Mouse (Mus musculus) urinary bladder, postnatal 4 days (tissue): ENCODE data around the gene Gm3625.

Source experiments
- DNase-seq, 2 experiments: peaks; one replicate each; pipeline ENCODE4 v3.0.0; 2021 to 2022; ENCODE audit warnings: low spot score in 2 of 2

Gm3625 gene

DNA sequence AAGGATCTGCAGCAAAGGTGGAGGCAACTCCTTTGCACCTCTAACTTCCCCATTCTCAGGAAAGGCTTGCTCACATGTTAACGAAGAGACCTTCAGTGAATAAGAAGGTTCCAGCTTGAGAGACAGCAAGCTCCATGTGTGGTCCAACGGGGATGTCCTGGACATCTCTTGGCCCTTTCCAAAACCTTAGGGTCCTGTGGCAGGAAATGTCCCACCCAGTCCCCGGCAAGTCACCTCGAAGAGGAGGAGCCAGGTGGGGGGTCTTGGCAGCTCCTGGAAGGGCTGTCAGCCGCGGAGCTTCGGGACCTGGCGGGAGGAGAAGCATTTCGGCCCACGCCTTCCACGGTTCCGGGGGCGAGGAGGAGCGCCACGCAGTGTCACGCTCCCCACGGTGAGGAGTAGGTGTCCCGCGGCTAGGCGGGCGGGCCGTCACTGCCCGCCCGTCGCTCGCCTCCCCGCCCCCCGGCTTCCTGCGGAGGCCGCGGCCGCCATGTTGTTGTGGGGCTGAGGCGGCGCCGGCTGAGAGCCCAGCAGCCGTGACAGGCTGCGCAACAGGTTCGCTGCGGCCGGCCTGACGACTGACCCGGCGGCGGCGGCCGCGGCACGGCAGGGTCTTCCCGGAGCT, at the start of gene Gm3625, which contains the start of gene Itsn2:
TSS of gene Gm3625 (minus strand) at position 387 of the 625 bp plus-strand sequence.
TSS of gene Itsn2 (plus strand) at position 98 of the 625 bp plus-strand sequence.
- peak; percentile 65 to 68 for DNase-seq

DNA sequence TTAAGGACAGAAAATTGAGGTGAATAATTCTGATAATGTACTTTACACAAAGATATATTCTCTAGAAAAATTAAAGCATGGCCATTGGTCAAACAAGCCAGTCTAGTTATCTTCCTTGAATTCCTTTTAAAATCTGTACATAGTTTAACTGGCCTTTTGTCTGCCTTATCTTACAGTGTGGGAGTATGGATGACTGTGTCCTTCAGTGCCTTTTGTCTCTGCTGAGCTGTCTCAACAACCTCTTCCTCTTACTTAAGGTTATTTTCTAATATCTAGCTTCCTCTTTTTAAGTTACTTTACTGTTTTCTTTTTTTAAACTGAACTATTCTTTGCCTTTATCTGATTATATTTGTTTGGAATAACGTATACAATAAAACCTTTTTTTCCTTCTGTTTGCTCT, 48.0 kb upstream of the Gm3625 start:
- DNase-seq, result no peak

DNA sequence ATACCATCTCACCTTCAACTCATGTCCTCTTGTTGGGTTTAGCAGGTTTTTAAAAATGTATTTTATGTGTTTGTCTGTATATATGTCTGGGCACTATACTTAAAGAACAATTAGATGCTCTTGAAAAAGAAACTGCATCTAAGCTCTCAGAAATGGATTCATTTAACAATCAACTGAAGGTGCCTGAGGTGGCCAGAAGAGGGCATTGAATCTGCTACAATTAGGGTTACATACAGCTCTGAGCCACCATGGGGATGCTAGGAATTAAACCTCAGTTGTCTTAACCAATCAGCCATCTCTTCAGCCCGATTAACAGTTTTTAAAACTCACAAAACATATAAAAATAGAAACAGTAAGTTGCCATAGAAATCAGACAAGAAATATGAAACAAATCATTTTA, 45.7 kb upstream of the Gm3625 start:
- DNase-seq, result no peak

DNA sequence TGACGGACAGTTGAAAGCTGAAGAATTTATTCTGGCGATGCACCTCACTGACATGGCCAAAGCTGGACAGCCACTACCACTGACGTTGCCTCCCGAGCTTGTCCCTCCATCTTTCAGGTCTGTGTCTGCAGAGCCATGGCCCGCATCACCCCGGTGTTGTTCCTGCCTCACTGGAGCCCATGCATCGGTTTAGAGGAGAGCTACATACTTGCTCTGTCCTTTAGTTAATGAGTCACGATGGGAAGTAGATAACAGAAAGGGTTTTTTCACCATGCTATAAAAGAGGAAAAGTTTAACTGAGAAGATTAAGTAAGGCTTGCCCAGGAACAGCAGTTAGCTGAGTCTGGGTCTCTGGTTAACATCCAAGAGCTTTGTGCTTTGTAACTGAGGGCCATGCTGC, 40.2 kb upstream of the Gm3625 start:
- no peak for DNase-seq

DNA sequence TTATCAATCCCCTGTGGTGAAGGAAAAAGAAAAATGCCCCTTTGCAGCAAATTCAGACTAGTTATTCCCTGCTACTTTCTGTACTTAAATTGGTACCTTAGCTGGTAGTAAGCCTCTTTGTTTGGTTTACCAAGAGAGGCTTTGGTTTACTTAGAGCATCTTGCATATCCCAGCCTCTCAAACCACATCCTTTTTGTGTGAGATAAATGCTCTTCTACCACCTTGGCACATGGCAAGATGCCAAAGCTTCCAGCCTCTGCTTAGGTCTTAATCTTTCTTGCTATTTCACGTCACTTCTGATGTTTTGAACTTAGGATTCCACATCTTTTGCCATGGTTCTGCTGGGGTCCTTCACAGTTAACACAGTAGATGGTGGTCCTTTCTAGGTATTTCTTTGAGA, 31.5 kb upstream of the Gm3625 start:
- no peak for DNase-seq

DNA sequence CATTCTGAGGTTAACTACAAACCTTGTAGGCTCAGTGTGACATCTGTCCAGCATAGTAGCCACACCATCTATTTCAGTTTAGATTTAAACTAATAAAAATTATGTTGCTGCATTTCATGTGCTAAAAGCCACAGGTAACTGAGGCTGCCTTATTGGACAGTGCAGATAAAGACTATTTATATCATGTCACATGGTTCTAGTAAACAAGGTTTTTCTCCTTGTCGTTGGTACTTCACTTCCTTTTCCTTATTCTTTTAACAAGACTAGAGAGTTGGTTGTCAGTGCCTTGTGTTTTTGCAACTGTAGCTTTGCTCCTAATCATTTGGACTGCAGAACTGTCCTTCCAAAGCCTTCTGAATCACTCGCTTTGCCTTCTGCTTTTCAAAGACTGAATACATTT, 22.0 kb upstream of the Gm3625 start:
- DNase-seq, result no peak

DNA sequence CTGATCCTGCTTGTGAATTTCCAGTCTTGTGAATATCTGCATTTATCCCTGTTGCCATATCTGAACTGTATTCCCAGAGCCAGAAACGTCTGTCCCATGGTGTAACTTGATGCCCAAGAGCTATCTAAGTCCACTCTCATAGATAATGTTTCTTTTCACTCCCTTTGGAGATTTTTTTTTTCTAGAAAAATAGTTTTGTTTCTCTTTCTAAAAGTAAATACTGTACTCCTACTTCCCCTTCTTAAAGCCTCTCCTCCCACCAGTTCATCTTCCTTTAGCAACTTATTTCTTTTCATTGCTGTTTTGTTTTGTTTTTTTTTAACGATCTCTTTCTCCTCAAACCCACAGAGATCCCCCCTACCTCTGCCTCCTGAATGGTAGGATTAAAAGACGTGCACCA, 13.9 kb upstream of the Gm3625 start:
- DNase-seq, result no peak

DNA sequence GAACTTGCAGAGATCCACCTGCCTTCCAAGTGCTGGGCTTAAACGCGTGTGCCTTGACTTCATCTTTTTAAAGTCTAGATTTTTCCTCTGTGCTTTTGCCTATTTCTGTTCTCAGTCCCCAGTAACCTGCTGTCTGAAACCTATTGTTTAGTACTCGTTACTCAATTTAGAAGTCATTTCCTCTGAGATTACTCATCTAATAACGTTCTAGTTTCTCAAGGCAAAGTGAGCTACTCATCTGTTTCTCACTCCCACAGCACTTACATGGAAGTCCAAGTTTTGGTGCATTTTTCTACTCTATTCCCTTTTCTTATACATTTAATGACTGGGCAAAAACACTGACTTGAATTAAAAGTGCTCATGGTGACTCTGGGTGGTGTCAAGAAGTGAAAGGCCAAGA, 7.0 kb upstream of the Gm3625 start:
- DNase-seq, result no peak

DNA sequence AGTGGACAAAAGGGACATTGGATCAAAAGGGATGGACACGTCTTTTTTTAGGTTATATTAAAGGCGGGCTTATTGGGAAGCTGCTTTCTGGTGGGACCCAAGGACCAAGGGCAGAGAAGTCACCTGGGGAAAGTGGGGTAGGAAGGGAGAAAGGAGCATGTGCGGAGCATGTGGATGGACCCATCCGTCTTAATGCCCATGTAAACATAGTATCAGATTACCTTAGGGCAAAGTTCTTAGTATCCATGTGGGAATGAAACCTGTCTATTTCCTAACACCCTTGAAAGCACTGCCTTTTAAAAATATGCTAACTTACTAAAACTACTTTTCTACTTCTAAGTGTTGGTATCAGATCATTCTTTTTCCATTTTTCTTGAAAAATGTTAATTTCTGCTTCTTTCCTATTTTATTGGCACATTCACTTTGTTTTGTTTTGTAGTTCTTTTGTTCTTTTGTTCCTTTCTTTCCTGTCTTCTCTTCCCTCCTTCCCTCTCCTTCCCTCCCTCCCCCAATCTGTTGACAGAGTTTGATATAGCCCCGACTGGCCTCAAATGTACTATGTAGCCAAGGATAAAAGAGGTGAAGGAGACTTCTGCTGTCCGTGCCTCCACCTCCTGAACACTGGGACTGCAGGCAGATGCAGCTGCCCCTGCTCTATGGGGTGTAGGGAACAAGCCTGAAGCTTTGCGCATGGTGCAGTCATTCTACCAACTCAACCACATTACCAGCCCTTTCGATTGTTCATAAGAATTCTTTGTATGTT, 6.1 kb upstream of the Gm3625 start:
- DNase-seq, result no peak

DNA sequence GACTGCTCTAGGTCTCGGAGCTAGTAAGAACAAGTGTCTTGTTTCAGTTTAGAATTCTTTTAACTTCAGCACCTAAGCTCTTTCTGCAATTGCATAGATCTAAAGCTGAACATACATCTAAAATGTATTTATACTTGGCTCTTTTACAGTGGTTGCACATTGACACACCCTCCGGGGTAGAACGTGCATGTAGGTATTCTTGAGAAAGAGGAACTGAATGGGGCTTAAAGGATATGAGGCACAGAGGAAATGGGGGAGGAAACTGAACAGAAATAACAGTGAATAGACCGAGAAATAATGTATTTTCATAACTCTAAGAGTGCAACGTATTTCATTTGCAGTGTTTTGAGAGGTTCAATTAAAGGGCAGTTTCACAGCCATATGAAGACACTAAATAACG, 2.3 kb upstream of the Gm3625 start:
- no peak for DNase-seq

DNA sequence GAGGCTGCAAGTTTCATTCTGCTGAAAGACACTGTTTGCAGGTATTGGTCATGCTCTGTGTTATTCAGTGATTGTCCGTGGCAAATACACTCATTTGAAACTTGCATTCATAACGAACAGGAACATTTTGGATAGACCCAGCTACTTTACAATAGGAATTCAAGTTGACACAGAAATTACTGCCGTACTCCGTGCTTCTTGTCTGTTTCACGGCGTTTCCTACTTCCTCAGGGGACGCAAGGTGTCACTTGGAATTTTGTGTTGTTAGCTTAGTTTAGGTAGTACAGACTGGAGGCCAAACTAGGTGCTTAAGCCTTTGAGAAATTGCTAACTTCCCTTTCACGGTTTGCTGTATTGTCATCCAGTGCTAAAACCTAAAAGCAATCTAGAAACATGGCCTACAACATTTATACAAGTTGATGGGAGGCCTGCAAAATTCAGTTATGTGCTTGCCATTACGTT, 1.2 kb upstream of the Gm3625 start:
- no peak for DNase-seq

DNA sequence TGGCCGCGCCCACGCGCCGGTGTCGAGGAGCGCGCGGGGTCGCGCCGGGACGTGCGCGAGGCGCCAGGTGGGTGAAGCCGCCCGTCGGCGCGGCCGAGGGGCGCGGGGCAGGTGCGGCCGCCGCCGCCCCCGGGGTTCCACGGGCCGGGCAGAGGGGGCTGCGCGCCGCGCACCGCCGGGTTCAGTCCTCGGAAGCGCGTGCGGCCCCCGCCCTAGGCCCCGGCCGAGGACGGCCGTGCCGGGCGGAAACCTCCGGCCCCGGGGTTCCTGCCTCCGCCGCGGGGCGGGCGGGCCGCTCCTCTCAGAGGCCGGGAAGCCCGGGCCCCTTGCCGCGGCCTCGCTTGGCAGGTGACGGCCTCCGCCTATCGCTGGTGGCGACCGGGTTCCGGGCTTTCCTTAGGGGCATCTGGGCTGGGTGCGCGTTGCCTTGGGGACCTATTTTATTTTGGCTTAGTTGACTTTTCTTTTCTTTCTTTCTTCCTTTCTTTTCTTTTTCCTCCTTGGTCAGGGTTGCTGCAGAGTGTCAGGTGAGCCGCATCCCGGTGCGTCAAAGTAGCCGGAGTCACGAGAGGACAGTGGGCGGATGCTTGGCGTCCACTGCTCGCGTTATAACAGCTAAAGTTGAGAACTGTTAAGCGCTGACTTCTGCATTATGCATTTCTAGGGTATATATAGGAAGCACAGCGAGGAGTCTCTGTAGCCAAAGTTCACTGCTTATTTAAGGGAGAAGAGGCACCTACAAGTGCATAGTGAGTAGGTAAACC, 621 bp upstream of the Gm3625 start:
- peak; percentile 47 to 63 for DNase-seq

DNA sequence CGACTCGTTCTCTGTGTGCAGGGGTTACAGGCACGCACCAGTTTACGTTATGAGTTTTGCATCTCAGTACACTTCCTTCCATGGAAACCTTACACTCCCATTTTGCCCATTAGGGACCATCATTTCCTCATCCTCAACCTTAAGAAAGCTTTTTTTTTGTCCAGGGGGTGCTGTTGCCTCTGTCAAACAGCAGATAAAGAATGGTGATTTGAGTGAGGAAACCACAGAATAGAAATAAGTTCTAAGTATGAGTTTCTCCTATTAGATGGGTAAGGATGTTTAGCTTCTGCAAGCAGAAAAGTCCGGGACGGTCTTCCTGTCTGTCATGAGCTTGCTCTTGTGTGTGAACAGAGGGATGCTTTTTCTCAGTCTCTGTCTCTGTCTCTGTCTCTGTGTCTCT, 702 bp downstream of the Gm3625 start:
- DNase-seq, result no peak

DNA sequence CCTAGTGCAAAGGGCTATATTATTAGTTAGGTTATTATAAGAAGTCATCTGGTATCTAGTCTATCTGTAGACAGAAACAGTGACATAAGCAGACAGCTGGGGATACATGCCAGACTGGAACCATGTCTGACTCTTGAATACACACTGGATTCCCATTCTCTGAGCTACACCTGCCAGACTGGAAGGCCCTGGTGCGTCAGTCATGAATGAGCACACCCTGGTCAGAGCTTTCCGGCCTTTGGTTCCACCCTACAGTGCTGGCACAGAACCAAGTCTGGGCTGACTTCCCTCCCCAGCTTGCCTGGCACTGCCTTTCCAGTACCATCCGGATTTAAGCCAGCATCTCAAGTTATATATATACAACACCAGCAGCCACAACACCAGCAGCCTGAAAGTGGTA, 4.1 kb downstream of the Gm3625 start:
- peak in 1 of 2 experiments; percentile 62 for DNase-seq

DNA sequence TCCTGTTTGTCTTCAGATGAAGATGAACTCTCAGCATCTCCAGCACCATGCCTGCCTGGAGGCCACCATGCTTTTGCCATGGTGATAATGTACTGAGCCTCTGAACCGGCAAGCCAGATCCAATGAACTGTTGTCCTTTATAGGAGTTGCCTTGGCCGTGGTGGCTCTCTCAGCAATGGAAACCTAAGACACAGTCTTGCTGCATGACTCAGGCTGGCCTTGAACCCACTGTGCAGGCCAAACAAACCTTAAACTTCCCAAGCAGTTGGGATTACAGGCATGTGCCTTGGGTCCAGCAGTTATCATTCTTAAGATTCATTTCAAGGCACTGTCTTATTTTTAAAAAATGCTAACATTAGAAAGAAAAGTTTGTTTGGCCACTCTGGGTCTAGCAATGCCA, 4.9 kb downstream of the Gm3625 start:
- no peak for DNase-seq

DNA sequence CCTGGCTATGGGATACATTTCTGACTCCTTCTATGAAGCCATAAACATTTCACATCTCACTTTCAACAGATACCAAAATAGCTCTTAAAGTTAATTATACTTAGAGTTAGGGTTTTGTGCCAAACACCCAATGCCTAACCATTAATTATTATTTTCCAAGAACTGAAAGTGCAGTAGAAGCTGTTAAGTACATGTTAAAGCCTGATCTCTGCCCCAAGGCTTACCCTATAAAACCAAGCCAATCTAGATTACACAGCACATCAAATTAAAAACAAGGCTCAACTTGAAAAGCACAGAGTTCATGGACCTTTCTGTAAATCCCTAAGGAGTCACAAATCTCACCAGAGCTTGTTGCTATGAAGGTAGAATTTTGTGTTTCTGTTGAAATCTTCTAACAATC, 10.4 kb downstream of the Gm3625 start:
- no peak for DNase-seq

DNA sequence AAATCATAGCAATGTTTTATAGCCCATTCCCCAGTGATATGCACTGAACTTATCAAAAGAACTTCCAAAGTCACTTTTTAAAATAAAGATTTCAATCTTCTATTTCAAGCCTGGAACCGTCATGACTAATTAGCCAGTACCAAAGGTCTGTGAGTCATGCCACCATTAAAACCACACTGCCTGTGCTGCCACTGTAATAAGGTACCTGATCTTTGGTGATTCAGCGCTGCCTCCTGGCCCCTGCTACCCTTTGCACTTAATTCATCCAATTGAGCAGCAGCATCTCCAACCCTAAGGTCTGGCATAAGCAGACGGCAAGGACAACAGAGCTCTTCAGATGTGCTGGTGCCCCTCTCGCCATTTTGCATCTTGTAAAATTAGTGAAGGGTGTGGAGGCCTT, 18.7 kb downstream of the Gm3625 start:
- DNase-seq, result no peak

DNA sequence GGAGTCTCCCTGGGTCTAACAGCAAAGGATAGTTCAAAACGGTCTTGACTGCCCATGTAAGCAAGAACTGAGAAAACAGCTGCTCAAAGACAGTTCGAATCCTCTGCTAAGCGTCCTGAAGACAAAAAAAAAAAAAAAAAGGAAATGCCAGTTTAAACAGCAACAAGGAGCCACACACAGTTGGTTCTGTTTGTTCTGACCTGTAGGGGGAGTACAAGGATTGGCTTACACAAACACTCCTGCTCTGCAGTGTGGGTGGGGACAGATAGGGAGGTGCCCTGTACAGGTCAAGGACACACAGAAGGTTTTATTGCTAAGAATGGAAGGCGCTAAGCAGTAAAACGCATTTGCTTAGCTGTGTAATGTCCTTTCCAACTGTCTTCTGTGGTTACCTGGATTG, 20.9 kb downstream of the Gm3625 start:
- DNase-seq, result no peak

DNA sequence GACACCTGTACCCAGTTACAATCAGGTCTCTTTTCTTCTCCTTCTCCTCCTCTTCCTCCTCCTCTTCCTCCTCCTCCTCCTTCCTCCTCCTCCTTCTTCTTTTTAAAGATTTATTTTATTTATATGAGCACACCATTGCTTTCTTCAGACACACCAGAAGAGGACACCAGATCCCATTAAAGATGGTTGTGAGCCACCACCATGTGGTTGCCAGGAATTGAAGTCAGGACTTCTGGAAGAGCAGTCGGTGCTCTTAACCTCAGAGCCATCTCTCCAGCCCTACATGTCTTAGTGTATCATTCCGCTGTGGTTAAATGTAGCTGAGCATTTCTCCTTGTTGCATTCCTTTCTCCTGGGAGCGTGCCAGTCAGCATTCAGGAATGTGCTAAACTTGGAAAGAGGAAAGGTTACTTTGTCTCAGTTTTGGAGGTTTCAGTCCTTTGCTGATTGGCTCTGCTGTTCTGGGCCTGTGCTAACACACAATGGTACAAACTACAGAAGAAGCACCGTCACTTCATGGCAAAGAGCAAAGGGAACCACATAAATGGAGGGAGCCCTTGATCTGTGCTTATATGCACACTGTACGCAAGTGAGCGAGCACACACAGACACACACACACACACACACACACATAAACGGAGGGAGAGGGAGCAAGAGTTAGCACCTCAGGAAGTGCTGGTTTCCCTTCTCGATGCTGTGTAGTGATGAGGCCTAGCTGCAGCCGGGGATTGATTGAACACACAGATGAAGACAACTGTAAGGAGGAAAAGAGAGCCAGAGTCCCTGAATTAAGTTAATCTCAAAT, 34.0 kb downstream of the Gm3625 start:
- DNase-seq, result peak in 1 of 2 experiments; percentile 36

DNA sequence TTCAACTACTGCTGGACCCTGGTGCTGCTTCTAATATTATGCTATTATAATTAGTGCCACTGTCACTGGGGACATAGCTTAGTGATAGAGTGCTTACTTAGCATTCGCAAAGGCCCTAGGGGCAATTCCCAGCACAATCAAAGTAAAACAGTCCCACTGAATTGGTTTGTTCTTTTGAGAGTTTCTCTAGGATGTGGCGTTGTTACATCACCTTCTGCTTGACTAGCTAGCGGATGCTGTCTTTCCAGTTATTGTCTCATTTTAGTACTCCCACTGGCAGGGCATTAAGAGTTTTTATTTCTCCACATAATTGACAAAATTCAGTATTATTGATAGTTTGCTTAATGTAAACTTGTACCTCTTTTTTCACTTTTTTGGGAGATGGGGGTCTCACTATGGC, 34.7 kb downstream of the Gm3625 start:
- DNase-seq, result no peak

DNA sequence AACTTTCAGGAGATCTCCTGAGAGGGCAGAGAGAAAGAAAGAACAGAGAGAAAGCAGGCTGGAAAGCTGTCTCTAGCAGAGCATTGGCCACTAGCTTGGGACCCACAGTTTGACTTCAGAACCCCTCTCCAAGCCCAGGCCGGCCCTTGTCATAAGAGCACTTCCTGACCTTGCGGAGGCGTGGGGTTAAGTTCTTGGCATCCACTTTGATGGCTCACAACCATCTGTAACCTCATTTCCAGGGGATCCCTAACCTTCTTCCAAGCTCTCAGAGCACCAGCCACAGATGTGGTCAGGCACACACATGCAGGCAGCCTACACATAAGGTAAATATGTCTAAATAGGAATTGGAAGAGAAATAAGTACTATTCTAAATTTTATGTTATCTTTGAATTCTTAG, 35.3 kb downstream of the Gm3625 start:
- no peak for DNase-seq

DNA sequence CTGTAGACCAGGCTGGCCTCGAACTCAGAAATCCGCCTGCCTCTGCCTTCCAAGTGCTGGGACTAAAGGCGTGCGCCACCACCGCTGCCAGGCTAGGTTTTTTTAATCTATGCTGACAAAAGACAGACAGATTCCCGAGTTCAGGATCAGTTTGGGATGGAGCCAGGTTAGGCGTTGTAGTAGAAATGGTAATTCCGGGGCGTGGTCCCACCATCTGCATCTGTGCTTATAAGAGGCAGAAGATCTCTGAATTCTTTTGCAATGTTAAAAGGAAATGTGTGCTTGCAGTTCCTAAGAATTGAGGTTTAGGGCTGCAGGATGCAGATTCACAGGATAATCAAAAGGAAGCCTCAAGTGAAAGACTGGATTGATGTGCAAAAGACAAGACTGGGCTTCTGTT, 35.8 kb downstream of the Gm3625 start:
- DNase-seq, result no peak
